Mouse (Mus musculus): ENCODE measurements at regions not wholly inside any gene's neighbourhood (a gene's known extent, or its start where the extent isn't known, plus 50 kb on each side); places are given as distances from the start of the nearest gene placed in this dataset.

- TF ChIP-seq UBTF (IDR thresholded peaks at IDR 0.05; ENCODE audit: borderline replicate concordance, insufficient read depth, low read depth, low read length) (no peak), POLR2A (IDR thresholded peaks at IDR 0.05; ENCODE audit: control insufficient read depth in 1 of 2, insufficient read depth in 1 of 2, low read depth in 1 of 2, low read length in 2 of 2, poor library complexity in 1 of 2) (no peak), MXI1 (IDR thresholded peaks at IDR 0.05; ENCODE audit: low read depth, low read length) (no peak), MAX (IDR thresholded peaks at IDR 0.05; ENCODE audit: low read length) (no peak)
Observed at GRCm38 (mm10) chr1:184530606-184531320, 201.7 kb downstream of the Hlx start.

All from MEL (cell line).